Mouse (Mus musculus): ENCODE data around the gene Usp5. TPM values are rescaled to one million over a fixed set of nuclear protein-coding genes. Genes with fewer than 3 reads are reported as not detected.
"Not testable (repeated sequence)": the region's sequence is repeated elsewhere in the genome, so short reads cannot be mapped to it uniquely, and the experiment has no call there.

The Usp5 gene
- polyA plus RNA-seq, 1 experiment from 2014 or later, result 87.2 TPM

DNA sequence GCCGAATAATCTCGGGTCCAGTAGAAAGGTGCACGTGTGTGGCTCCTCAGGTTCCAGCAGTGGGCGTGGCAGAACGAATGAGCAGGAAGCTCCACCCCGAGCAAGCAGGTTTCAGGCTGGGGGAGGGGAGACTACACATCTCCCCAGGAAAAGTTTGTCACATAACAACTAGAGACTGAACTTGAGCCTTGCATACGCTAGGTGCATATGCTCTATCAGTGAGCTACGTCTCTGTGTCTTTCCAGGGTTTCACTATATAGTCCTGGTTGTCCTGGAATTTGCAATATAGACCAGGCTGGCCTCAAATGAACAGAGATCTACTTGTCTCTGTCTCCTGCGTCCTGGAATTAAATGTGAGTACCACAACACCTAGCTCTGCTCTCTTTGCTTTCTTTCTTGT lies 26.9 kb downstream of the Usp5 start:
- Histone ChIP-seq H3K4me2 (peak overlapping the region; percentile 49), H3K4me3 (peak overlapping the region; percentile 28), H3K4me1 (replicated peaks) (peaks cover 20% of the 10 kb centered on the region)
- not testable (repeated sequence) for H3K27ac ChIP-seq; ATAC-seq (replicated peaks; ENCODE audit: insufficient number of reproducible peaks, insufficient read depth, low FRiP score, low read depth); H3K36me3 ChIP-seq; H3K9ac ChIP-seq; H3K9me3 ChIP-seq (replicated peaks); H3K27me3 ChIP-seq
- WGBS, result 14% methylated on average over 7 of the region's 9 CpGs

GRCm38 (mm10) chr6:124796200-124796599 lies 33.1 kb downstream of the Usp5 start:
- H3K27me3 ChIP-seq, result no peaks in the 10 kb centered on the region
- no peak overlapping the region for H3K4me3 ChIP-seq
- no peak for ATAC-seq (replicated peaks; ENCODE audit: insufficient number of reproducible peaks, insufficient read depth, low FRiP score, low read depth)
- no peak overlapping the region for H3K9ac ChIP-seq
- H3K9me3 ChIP-seq (replicated peaks), result no peaks in the 10 kb centered on the region
- H3K27ac ChIP-seq, result no peak overlapping the region
- 74% methylated on average over 2 of the region's 2 CpGs for WGBS
- no peaks in the 10 kb centered on the region for H3K4me1 ChIP-seq (replicated peaks)
- no peak overlapping the region for H3K4me2 ChIP-seq
- no peaks in the 10 kb centered on the region for H3K36me3 ChIP-seq

- H3K9me3 ChIP-seq (replicated peaks), result no peaks in the 10 kb centered on the region
- no peak overlapping the region for H3K9ac ChIP-seq
- no peak overlapping the region for H3K27ac ChIP-seq
- no peaks in the 10 kb centered on the region for H3K27me3 ChIP-seq
- ATAC-seq (replicated peaks; ENCODE audit: insufficient number of reproducible peaks, insufficient read depth, low FRiP score, low read depth), result no peak
- 77% methylated on average over 4 of the region's 4 CpGs for WGBS
- no peaks in the 10 kb centered on the region for H3K36me3 ChIP-seq
- H3K4me3 ChIP-seq, result no peak overlapping the region
- H3K4me1 ChIP-seq (replicated peaks), result no peaks in the 10 kb centered on the region
- no peak overlapping the region for H3K4me2 ChIP-seq
Measured at GRCm38 (mm10) chr6:124795781-124796180, 33.5 kb downstream of the Usp5 start.

GRCm38 (mm10) chr6:124791911-124792310 lies 37.4 kb downstream of the Usp5 start:
- no peaks in the 10 kb centered on the region for H3K9me3 ChIP-seq (replicated peaks)
- no peak for ATAC-seq (replicated peaks; ENCODE audit: insufficient number of reproducible peaks, insufficient read depth, low FRiP score, low read depth)
- no peaks in the 10 kb centered on the region for H3K36me3 ChIP-seq
- WGBS, result 75% methylated on average over 3 of the region's 3 CpGs
- no peak overlapping the region for H3K4me3 ChIP-seq
- no peak overlapping the region for H3K4me2 ChIP-seq
- no peak overlapping the region for H3K9ac ChIP-seq
- H3K27ac ChIP-seq, result no peak overlapping the region
- H3K4me1 ChIP-seq (replicated peaks), result no peaks in the 10 kb centered on the region
- H3K27me3 ChIP-seq, result no peaks in the 10 kb centered on the region

DNA sequence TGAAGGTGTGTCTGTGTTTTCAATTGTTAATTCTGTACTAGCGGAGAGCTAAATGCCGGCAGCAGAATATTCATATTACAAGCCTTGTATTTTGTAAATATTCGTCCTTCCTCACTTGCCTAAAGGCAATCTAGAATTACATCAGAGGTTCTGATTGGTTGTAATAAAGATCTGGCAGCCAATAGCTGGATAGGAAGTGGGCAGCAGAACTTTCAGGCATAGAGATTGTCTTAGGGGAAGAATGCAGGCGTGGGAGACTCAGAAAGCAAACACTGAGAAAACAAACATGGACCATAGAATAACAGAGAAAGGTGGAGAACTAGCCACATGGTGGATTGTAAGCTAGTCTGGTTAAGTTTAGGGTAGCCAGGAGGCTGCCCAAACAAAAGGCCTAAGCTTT lies 39.2 kb downstream of the Usp5 start:
- no peaks in the 10 kb centered on the region for H3K36me3 ChIP-seq
- H3K9ac ChIP-seq, result no peak overlapping the region
- no peaks in the 10 kb centered on the region for H3K9me3 ChIP-seq (replicated peaks)
- WGBS, result 63% methylated on average over 4 of the region's 4 CpGs
- no peak overlapping the region for H3K27ac ChIP-seq
- no peak overlapping the region for H3K4me2 ChIP-seq
- ATAC-seq (replicated peaks; ENCODE audit: insufficient number of reproducible peaks, insufficient read depth, low FRiP score, low read depth), result no peak
- no peak overlapping the region for H3K4me3 ChIP-seq
- no peaks in the 10 kb centered on the region for H3K4me1 ChIP-seq (replicated peaks)
- no peaks in the 10 kb centered on the region for H3K27me3 ChIP-seq

GRCm38 (mm10) chr6:124789519-124789918 lies 39.8 kb downstream of the Usp5 start:
- no peak for ATAC-seq (replicated peaks; ENCODE audit: insufficient number of reproducible peaks, insufficient read depth, low FRiP score, low read depth)
- H3K36me3 ChIP-seq, result no peaks in the 10 kb centered on the region
- H3K4me2 ChIP-seq, result no peak overlapping the region
- WGBS, result 79% methylated on average over 4 of the region's 4 CpGs
- no peak overlapping the region for H3K4me3 ChIP-seq
- H3K9ac ChIP-seq, result no peak overlapping the region
- no peak overlapping the region for H3K27ac ChIP-seq
- no peaks in the 10 kb centered on the region for H3K4me1 ChIP-seq (replicated peaks)
- no peaks in the 10 kb centered on the region for H3K27me3 ChIP-seq
- H3K9me3 ChIP-seq (replicated peaks), result no peaks in the 10 kb centered on the region

DNA sequence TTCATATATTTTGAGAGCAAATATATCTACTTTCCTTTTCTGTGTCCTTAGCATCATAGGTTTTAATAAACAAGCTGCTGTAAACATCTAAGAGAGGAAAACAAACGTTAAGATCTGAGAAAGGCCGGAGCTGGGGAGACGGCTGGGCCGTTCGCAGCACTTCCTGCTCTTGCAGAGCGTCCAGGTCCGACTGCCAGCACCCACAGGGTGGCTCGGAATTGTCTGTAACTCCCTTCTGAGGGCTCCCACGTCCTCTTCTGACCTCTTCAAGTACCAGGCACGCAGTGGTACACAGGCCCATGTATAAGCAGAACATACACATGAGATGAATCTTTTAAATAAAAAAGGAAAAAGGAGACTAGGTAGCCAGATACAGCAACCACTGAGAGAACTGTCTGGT lies 41.6 kb downstream of the Usp5 start:
- Histone ChIP-seq H3K27ac (no peak overlapping the region), H3K36me3 (no peaks in the 10 kb centered on the region), H3K9ac (no peak overlapping the region), H3K27me3 (no peaks in the 10 kb centered on the region), H3K4me2 (no peak overlapping the region), H3K9me3 (replicated peaks) (no peaks in the 10 kb centered on the region), H3K4me3 (no peak overlapping the region), H3K4me1 (replicated peaks) (peaks cover 1% of the 10 kb centered on the region)
- WGBS, result 71% methylated on average over 10 of the region's 10 CpGs
- ATAC-seq (replicated peaks; ENCODE audit: insufficient number of reproducible peaks, insufficient read depth, low FRiP score, low read depth), result no peak

- H3K36me3 ChIP-seq, result no peaks in the 10 kb centered on the region
- H3K4me3 ChIP-seq, result no peak overlapping the region
- H3K4me1 ChIP-seq (replicated peaks), result peaks cover 7% of the 10 kb centered on the region
- H3K9ac ChIP-seq, result no peak overlapping the region
- 55% methylated on average over 8 of the region's 8 CpGs for WGBS
- H3K27ac ChIP-seq, result no peak overlapping the region
- H3K4me2 ChIP-seq, result no peak overlapping the region
- ATAC-seq (replicated peaks; ENCODE audit: insufficient number of reproducible peaks, insufficient read depth, low FRiP score, low read depth), result no peak
- no peaks in the 10 kb centered on the region for H3K27me3 ChIP-seq
- H3K9me3 ChIP-seq (replicated peaks), result no peaks in the 10 kb centered on the region
Measured at GRCm38 (mm10) chr6:124786756-124787420, 42.4 kb downstream of the Usp5 start.

DNA sequence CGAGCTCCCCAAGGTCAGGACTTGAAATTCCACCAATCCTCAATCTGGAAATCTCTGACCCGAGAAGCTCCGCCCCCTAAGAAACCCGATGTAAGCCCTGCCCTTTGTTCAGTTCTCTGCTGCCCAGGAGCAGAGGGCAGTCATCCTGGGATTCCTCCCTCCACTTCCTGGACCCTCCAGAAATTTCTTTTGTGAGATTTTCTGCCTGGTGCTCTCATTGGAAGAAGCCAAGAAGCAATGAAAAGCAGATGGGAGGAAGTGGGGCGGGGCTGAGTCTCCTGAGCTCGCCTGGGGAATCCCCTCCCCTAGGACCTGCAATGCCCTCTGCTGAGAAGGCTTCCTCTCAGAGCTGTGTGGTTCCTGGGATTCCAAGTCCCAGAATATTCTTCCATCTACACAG lies 46.8 kb downstream of the Usp5 start:
- H3K4me2 ChIP-seq, result peak overlapping the region; percentile 47
- no peaks in the 10 kb centered on the region for H3K9me3 ChIP-seq (replicated peaks)
- peaks cover 11% of the 10 kb centered on the region for H3K4me1 ChIP-seq (replicated peaks)
- 22% methylated on average over 6 of the region's 6 CpGs for WGBS
- H3K9ac ChIP-seq, result no peak overlapping the region
- peaks cover 8% of the 10 kb centered on the region; the same call in 1 of the 2 replicates for H3K27me3 ChIP-seq
- no peaks in the 10 kb centered on the region for H3K36me3 ChIP-seq
- peak; percentile 39; the same call in 1 of the 2 replicates for ATAC-seq (replicated peaks; ENCODE audit: insufficient number of reproducible peaks, insufficient read depth, low FRiP score, low read depth)
- peak overlapping the region; percentile 32 for H3K4me3 ChIP-seq
- H3K27ac ChIP-seq, result no peak overlapping the region

GRCm38 (mm10) chr6:124780917-124781316 lies 48.4 kb downstream of the Usp5 start:
- Histone ChIP-seq H3K4me2 (no peak overlapping the region), H3K36me3 (no peaks in the 10 kb centered on the region), H3K4me1 (replicated peaks) (peaks cover 11% of the 10 kb centered on the region), H3K27me3 (peaks cover 8% of the 10 kb centered on the region; the same call in 1 of the 2 replicates), H3K9me3 (replicated peaks) (no peaks in the 10 kb centered on the region), H3K4me3 (no peak overlapping the region), H3K9ac (no peak overlapping the region), H3K27ac (no peak overlapping the region)
- ATAC-seq (replicated peaks; ENCODE audit: insufficient number of reproducible peaks, insufficient read depth, low FRiP score, low read depth), result no peak
- 85% methylated on average over 7 of the region's 7 CpGs for WGBS

DNA sequence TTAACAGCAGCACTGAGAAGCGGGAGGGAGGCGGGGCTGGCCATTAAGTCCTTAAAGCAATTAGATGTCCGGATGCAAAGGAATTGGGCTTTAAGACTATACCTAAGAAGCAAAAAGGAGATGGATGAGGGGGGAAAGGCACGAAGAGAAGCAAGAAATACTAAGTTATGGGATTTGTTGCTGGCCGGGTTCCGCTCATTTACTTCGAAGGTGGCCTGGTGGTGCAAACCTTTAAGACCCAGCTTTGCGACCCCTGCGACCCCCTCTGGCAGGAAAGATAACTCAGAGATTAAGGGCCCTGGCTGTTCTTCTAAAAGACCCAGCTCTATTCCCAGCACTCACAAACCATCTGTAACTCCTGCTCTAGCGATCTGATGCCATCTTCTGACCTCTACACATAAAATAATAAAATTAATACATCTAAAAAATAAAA lies 49.3 kb downstream of the Usp5 start:
- Histone ChIP-seq H3K27ac (no peak overlapping the region), H3K27me3 (peaks cover 8% of the 10 kb centered on the region; the same call in 1 of the 2 replicates), H3K4me1 (replicated peaks) (peaks cover 11% of the 10 kb centered on the region), H3K36me3 (no peaks in the 10 kb centered on the region), H3K4me2 (peak overlapping the region; percentile 69), H3K9me3 (replicated peaks) (no peaks in the 10 kb centered on the region), H3K9ac (no peak overlapping the region), H3K4me3 (peak overlapping the region; percentile 46)
- no peak for ATAC-seq (replicated peaks; ENCODE audit: insufficient number of reproducible peaks, insufficient read depth, low FRiP score, low read depth)
- WGBS, result 6% methylated on average over 10 of the region's 10 CpGs

All from heart, embryonic 15.5 days (tissue).